Mouse (Mus musculus) forebrain, embryonic 15.5 days (tissue): ENCODE measurements at regions not wholly inside any gene's neighbourhood (a gene's known extent, or its start where the extent isn't known, plus 50 kb on each side); places are given as distances from the start of the nearest gene placed in this dataset.

ENCODE experiments used
- ATAC-seq: fragments of 200-750 bp; cut with Nextera tagmentation; replicated peaks from 2 replicates; pipeline ENCODE4 v1.8.0; 2017; ENCODE audit warnings: mild to moderate bottlenecking, moderate TSS enrichment, moderate library complexity
- H3K27ac ChIP-seq: fragments of 300-500 bp; sonication (generic); replicated peaks from 2 replicates; pipeline ENCODE4 v1.5.1; 2015; ENCODE audit warnings: mild to moderate bottlenecking, inconsistent platforms
- H3K27me3 ChIP-seq: fragments of 300-500 bp; sonication (generic); 2 replicates; pipeline ENCODE4 v1.6.1; 2015; ENCODE audit warnings: inconsistent platforms
- H3K36me3 ChIP-seq: fragments of 300-500 bp; sonication (generic); 2 replicates; pipeline ENCODE4 v1.6.1; 2015; ENCODE audit warnings: mild to moderate bottlenecking, inconsistent platforms
- H3K4me1 ChIP-seq: fragments of 300-500 bp; sonication (generic); 2 replicates; pipeline ENCODE4 v1.6.1; 2015; ENCODE audit warnings: inconsistent platforms
- H3K4me2 ChIP-seq: fragments of 300-500 bp; sonication (generic); replicated peaks from 2 replicates; pipeline ENCODE4 v1.6.1; 2015; ENCODE audit warnings: mild to moderate bottlenecking, inconsistent platforms
- H3K4me3 ChIP-seq: fragments of 300-500 bp; sonication (generic); 2 replicates; pipeline ENCODE4 v1.5.1; 2015; ENCODE audit warnings: mild to moderate bottlenecking, inconsistent platforms
- H3K9ac ChIP-seq: fragments of 300-500 bp; sonication (generic); replicated peaks from 2 replicates; pipeline ENCODE4 v1.6.1; 2015; ENCODE audit warnings: mild to moderate bottlenecking, inconsistent platforms
- H3K9me3 ChIP-seq: fragments of 300-500 bp; sonication (generic); 2 replicates; pipeline ENCODE4 v1.6.1; 2016; ENCODE audit warnings: inconsistent platforms
- WGBS: fragments of 180-500 bp; shearing (Covaris S2); methylation state at CpG from one replicate; pipeline ENCODE4 v1.1.7; 2015; ENCODE audit warnings: mixed read lengths; 5-methylcytosine and 5-hydroxymethylcytosine counted together

- Histone ChIP-seq H3K27ac (no peak overlapping the region), H3K9ac (no peak overlapping the region), H3K36me3 (no peaks in the 10 kb centered on the region), H3K4me2 (no peak overlapping the region), H3K9me3 (no peaks in the 10 kb centered on the region), H3K4me1 (no peaks in the 10 kb centered on the region), H3K27me3 (no peaks in the 10 kb centered on the region), H3K4me3 (no peak overlapping the region)
- WGBS, result 89% methylated on average over 5 of the region's 5 CpGs
- ATAC-seq, result no peak
Observed at GRCm38 (mm10) chr10:117542886-117543695, 86.2 kb upstream of the Cpm start.

GRCm38 (mm10) chr10:117542351-117542750 lies 86.9 kb upstream of the Cpm start:
- Histone ChIP-seq H3K27me3 (no peaks in the 10 kb centered on the region), H3K27ac (no peak overlapping the region), H3K4me2 (no peak overlapping the region), H3K4me3 (no peak overlapping the region), H3K9me3 (no peaks in the 10 kb centered on the region), H3K4me1 (no peaks in the 10 kb centered on the region), H3K9ac (no peak overlapping the region), H3K36me3 (no peaks in the 10 kb centered on the region)
- 84% methylated on average over 5 of the region's 5 CpGs for whole genome bisulfite sequencing
- no peak for ATAC-seq

- no peaks in the 10 kb centered on the region for H3K9me3 ChIP-seq
- no peaks in the 10 kb centered on the region for H3K36me3 ChIP-seq
- 67% methylated on average over 2 of the region's 2 CpGs for WGBS
- no peak overlapping the region for H3K4me3 ChIP-seq
- ATAC-seq, result no peak
- H3K27ac ChIP-seq, result no peak overlapping the region
- H3K4me1 ChIP-seq, result no peaks in the 10 kb centered on the region
- no peak overlapping the region for H3K4me2 ChIP-seq
- no peak overlapping the region for H3K9ac ChIP-seq
- H3K27me3 ChIP-seq, result no peaks in the 10 kb centered on the region
Observed at GRCm38 (mm10) chr10:117541487-117541886, 87.8 kb upstream of the Cpm start.

GRCm38 (mm10) chr10:117540747-117541398 lies 88.4 kb upstream of the Cpm start:
- H3K4me1 ChIP-seq, result no peaks in the 10 kb centered on the region
- H3K27me3 ChIP-seq, result no peaks in the 10 kb centered on the region
- ATAC-seq, result no peak
- H3K9ac ChIP-seq, result no peak overlapping the region
- H3K9me3 ChIP-seq, result no peaks in the 10 kb centered on the region
- H3K27ac ChIP-seq, result no peak overlapping the region
- H3K4me2 ChIP-seq, result no peak overlapping the region
- WGBS, result 92% methylated on average over 2 of the region's 2 CpGs
- H3K36me3 ChIP-seq, result no peaks in the 10 kb centered on the region
- no peak overlapping the region for H3K4me3 ChIP-seq

GRCm38 (mm10) chr10:117540112-117540594 lies 89.1 kb upstream of the Cpm start:
- H3K27me3 ChIP-seq, result no peaks in the 10 kb centered on the region

GRCm38 (mm10) chr10:117539532-117539931 lies 89.8 kb upstream of the Cpm start:
- Histone ChIP-seq H3K4me2 (no peak overlapping the region), H3K4me1 (no peaks in the 10 kb centered on the region), H3K9ac (no peak overlapping the region), H3K9me3 (no peaks in the 10 kb centered on the region), H3K4me3 (no peak overlapping the region), H3K27me3 (no peaks in the 10 kb centered on the region), H3K36me3 (no peaks in the 10 kb centered on the region), H3K27ac (no peak overlapping the region)
- ATAC-seq, result no peak
- WGBS, result 93% methylated on average over 1 of the region's 1 CpGs

More at GRCm38 (mm10) chr10:117540112-117540594, 89.1 kb upstream of the Cpm start:
- 87% methylated on average over 2 of the region's 2 CpGs for WGBS
- H3K27ac ChIP-seq, result no peak overlapping the region
- H3K4me1 ChIP-seq, result no peaks in the 10 kb centered on the region
- H3K36me3 ChIP-seq, result no peaks in the 10 kb centered on the region
- H3K4me2 ChIP-seq, result no peak overlapping the region
- H3K9me3 ChIP-seq, result no peaks in the 10 kb centered on the region
- no peak overlapping the region for H3K9ac ChIP-seq
- ATAC-seq, result no peak
- H3K4me3 ChIP-seq, result no peak overlapping the region

GRCm38 (mm10) chr10:117538725-117539124 lies 90.6 kb upstream of the Cpm start:
- no peaks in the 10 kb centered on the region for H3K27me3 ChIP-seq
- no peak overlapping the region for H3K27ac ChIP-seq
- H3K4me1 ChIP-seq, result no peaks in the 10 kb centered on the region
- H3K4me3 ChIP-seq, result no peak overlapping the region
- WGBS, result 82% methylated on average over 5 of the region's 5 CpGs
- H3K36me3 ChIP-seq, result no peaks in the 10 kb centered on the region
- H3K9me3 ChIP-seq, result no peaks in the 10 kb centered on the region
- H3K9ac ChIP-seq, result no peak overlapping the region
- H3K4me2 ChIP-seq, result no peak overlapping the region
- ATAC-seq, result no peak

- 97% methylated on average over 15 of the region's 15 CpGs for WGBS
- H3K4me2 ChIP-seq, result no peak overlapping the region
Observed at GRCm38 (mm10) chr10:117536769-117537599, 92.3 kb upstream of the Cpm start.

GRCm38 (mm10) chr10:117535843-117536242 lies 93.5 kb upstream of the Cpm start:
- Histone ChIP-seq H3K27me3 (no peaks in the 10 kb centered on the region), H3K4me3 (no peak overlapping the region)
- no peak for ATAC-seq

More at GRCm38 (mm10) chr10:117536769-117537599, 92.3 kb upstream of the Cpm start:
- H3K27ac ChIP-seq, result no peak overlapping the region
- H3K36me3 ChIP-seq, result no peaks in the 10 kb centered on the region
- no peaks in the 10 kb centered on the region for H3K4me1 ChIP-seq
- no peaks in the 10 kb centered on the region for H3K9me3 ChIP-seq
- H3K9ac ChIP-seq, result no peak overlapping the region
- no peak for ATAC-seq
- H3K4me3 ChIP-seq, result no peak overlapping the region
- H3K27me3 ChIP-seq, result no peaks in the 10 kb centered on the region

GRCm38 (mm10) chr10:117534992-117535719 lies 94.1 kb upstream of the Cpm start:
- WGBS, result 88% methylated on average over 12 of the region's 12 CpGs
- Histone ChIP-seq H3K4me3 (no peak overlapping the region), H3K9ac (no peak overlapping the region), H3K27ac (no peak overlapping the region), H3K27me3 (no peaks in the 10 kb centered on the region), H3K36me3 (no peaks in the 10 kb centered on the region), H3K9me3 (no peaks in the 10 kb centered on the region), H3K4me1 (no peaks in the 10 kb centered on the region), H3K4me2 (no peak overlapping the region)
- no peak for ATAC-seq

More at GRCm38 (mm10) chr10:117535843-117536242, 93.5 kb upstream of the Cpm start:
- 91% methylated on average over 4 of the region's 4 CpGs for WGBS
- Histone ChIP-seq H3K9me3 (no peaks in the 10 kb centered on the region), H3K4me2 (no peak overlapping the region), H3K27ac (no peak overlapping the region), H3K36me3 (no peaks in the 10 kb centered on the region), H3K9ac (no peak overlapping the region), H3K4me1 (no peaks in the 10 kb centered on the region)

- WGBS, result 89% methylated on average over 4 of the region's 4 CpGs
- Histone ChIP-seq H3K4me3 (no peak overlapping the region), H3K9ac (no peak overlapping the region), H3K9me3 (no peaks in the 10 kb centered on the region), H3K4me1 (no peaks in the 10 kb centered on the region), H3K4me2 (no peak overlapping the region), H3K36me3 (no peaks in the 10 kb centered on the region), H3K27ac (no peak overlapping the region), H3K27me3 (no peaks in the 10 kb centered on the region)
- no peak for ATAC-seq
Observed at GRCm38 (mm10) chr10:117534478-117534877, 94.8 kb upstream of the Cpm start.
